Mouse (Mus musculus) forebrain, postnatal 0 days (tissue): Measurements from ENCODE around the gene Rec114. TPM values are rescaled to one million over a fixed set of nuclear protein-coding genes. Genes with fewer than 3 reads are reported as not detected.

Experiments used
- ATAC-seq: fragments of 200-750 bp; cut with Nextera tagmentation; 2 replicates; pipeline ENCODE4 v1.8.0; 2017; ENCODE audit warnings: mild to moderate bottlenecking, moderate library complexity
- DNase-seq: peaks from one replicate; pipeline ENCODE4 v3.0.0-alpha.2; 2015
- H3K27ac ChIP-seq: fragments of 300-500 bp; sonication (generic); 2 replicates; pipeline ENCODE4 v1.5.1; 2014; ENCODE audit warnings: low read depth, mild to moderate bottlenecking, antibody characterized with exemption, low read length, moderate library complexity, mixed read lengths
- H3K27me3 ChIP-seq: fragments of 300-500 bp; sonication (generic); 2 replicates; pipeline ENCODE4 v1.6.1; 2014; ENCODE audit warnings: mild to moderate bottlenecking, low read length, mixed read lengths; ENCODE audit not compliant: insufficient read depth
- H3K36me3 ChIP-seq: fragments of 300-500 bp; sonication (generic); 2 replicates; pipeline ENCODE4 v1.6.1; 2014; ENCODE audit warnings: mild to moderate bottlenecking, moderate library complexity; ENCODE audit not compliant: insufficient read depth
- H3K4me1 ChIP-seq: fragments of 300-500 bp; sonication (generic); 2 replicates; pipeline ENCODE4 v1.6.1; 2014; ENCODE audit warnings: antibody characterized with exemption; ENCODE audit not compliant: insufficient read depth
- H3K4me2 ChIP-seq: fragments of 300-500 bp; sonication (generic); 2 replicates; pipeline ENCODE4 v1.6.1; 2014; ENCODE audit warnings: low read depth, mild to moderate bottlenecking, moderate library complexity
- H3K4me3 ChIP-seq: fragments of 300-500 bp; sonication (generic); 2 replicates; pipeline ENCODE4 v1.5.1; 2014; ENCODE audit warnings: low read depth, low read length, mixed read lengths
- H3K9ac ChIP-seq: fragments of 300-500 bp; sonication (generic); 2 replicates; pipeline ENCODE4 v1.6.1; 2014; ENCODE audit warnings: mild to moderate bottlenecking
- H3K9me3 ChIP-seq: fragments of 300-500 bp; sonication (generic); 2 replicates; pipeline ENCODE4 v1.6.1; 2016; ENCODE audit warnings: low read length
- CTCF ChIP-seq: sonication (generic); IDR thresholded peaks from 2 replicates; pipeline ENCODE4 v1.5.1; 2016; ENCODE audit warnings: antibody characterized with exemption, control low read depth, low read depth
- WGBS: fragments of 180-500 bp; shearing (Covaris S2); extraction: QIAGEN DNeasy Blood & Tissue Kit; methylation state at CpG from one replicate; pipeline ENCODE4 v1.1.7; 2014; 5-methylcytosine and 5-hydroxymethylcytosine counted together
- polyA plus RNA-seq: library from polyadenylated mRNA; unstranded; fragments of >200 nt; fragmentation: Nextera tagmentation; extraction: Ambion mirVana; gene quantifications from 2 replicates; pipeline ENCODE4 v1.2.1, GENCODE M21; 2015
- total RNA-seq: library from RNA; depleted of rRNA; stranded (reverse); fragments of >200 nt; gene quantifications from 2 replicates; pipeline ENCODE4 v1.2.3, GENCODE M21; 2014

Gene Rec114
- total and polyA plus RNA-seq, 2 experiments from 2014 or later, result 0.29 to 0.94 TPM

- Histone ChIP-seq H3K4me2 (no peak overlapping the region), H3K4me1 (no peaks in the 10 kb centered on the region), H3K4me3 (no peak overlapping the region), H3K9ac (no peak overlapping the region), H3K27me3 (no peaks in the 10 kb centered on the region), H3K27ac (no peak overlapping the region), H3K9me3 (no peaks in the 10 kb centered on the region), H3K36me3 (no peaks in the 10 kb centered on the region)
- no peak for DNase-seq
- 93% methylated on average over 2 of the region's 2 CpGs for WGBS
- no peak for ATAC-seq
- no peak for TF ChIP-seq CTCF
These were observed 45.3 kb downstream of the Rec114 start for GRCm38 (mm10) chr9:58698486-58698885.

DNA sequence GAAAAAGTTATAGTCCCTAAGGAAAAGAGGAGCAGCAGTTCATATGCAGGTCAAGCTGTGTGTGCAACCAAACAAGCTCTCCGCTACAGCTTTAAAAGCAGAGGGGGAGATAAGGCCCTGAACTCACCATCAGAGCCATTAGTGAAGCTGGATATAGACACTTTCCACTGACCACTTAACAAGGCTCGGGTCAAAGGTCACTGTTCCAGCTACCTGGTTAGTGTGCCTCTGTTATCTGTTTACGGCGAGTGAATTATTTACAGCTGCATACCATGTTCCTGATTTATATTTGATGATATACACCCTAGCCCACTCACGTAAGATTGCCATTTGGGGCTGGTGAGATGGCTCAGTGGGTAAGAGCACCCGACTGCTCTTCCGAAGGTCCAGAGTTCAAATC lies 52.3 kb downstream of the Rec114 start:
- no peak for ATAC-seq

DNA sequence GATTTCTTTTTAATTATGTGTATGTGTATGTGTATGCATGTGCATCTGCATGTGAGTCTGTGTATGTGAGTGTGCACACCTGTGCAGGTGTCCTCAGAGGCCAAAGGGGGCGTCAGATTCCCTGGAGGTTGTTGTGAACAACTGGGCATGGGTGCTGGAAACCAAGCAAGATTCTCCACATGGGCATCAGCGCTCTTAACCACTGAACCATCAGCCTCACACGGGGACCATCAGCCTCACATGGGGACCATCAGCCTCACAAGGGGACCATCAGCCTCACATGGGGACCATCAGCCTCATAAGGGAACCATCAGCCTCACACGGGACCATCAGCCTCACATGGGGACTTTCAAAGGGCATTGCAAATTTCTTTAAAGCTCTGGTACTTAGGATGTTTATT lies 53.1 kb downstream of the Rec114 start:
- 92% methylated on average over 4 of the region's 4 CpGs for WGBS
- no peak overlapping the region for H3K4me2 ChIP-seq
- TF ChIP-seq CTCF, result no peak
- H3K4me1 ChIP-seq, result no peaks in the 10 kb centered on the region
- no peak for ATAC-seq
- H3K27ac ChIP-seq, result no peak overlapping the region
- no peaks in the 10 kb centered on the region for H3K9me3 ChIP-seq
- no peaks in the 10 kb centered on the region for H3K36me3 ChIP-seq
- no peaks in the 10 kb centered on the region for H3K27me3 ChIP-seq
- H3K4me3 ChIP-seq, result no peak overlapping the region
- no peak overlapping the region for H3K9ac ChIP-seq
- no peak for DNase-seq

More for the DNA sequence above, 52.3 kb downstream of the Rec114 start:
- H3K27ac ChIP-seq, result no peak overlapping the region
- no peaks in the 10 kb centered on the region for H3K4me1 ChIP-seq
- H3K36me3 ChIP-seq, result no peaks in the 10 kb centered on the region
- WGBS, result 92% methylated on average over 7 of the region's 7 CpGs
- H3K9ac ChIP-seq, result no peak overlapping the region
- no peak overlapping the region for H3K4me3 ChIP-seq
- no peak for DNase-seq
- no peak overlapping the region for H3K4me2 ChIP-seq
- no peaks in the 10 kb centered on the region for H3K9me3 ChIP-seq
- no peak for TF ChIP-seq CTCF
- H3K27me3 ChIP-seq, result no peaks in the 10 kb centered on the region

- Histone ChIP-seq H3K9me3 (no peaks in the 10 kb centered on the region), H3K9ac (no peak overlapping the region), H3K27me3 (no peaks in the 10 kb centered on the region), H3K4me2 (no peak overlapping the region), H3K4me1 (no peaks in the 10 kb centered on the region), H3K4me3 (no peak overlapping the region), H3K27ac (no peak overlapping the region), H3K36me3 (no peaks in the 10 kb centered on the region)
- ATAC-seq (no peak), DNase-seq (no peak)
- TF ChIP-seq CTCF, result no peak
- WGBS, result 92% methylated on average over 4 of the region's 4 CpGs
These were observed 55.7 kb downstream of the Rec114 start for GRCm38 (mm10) chr9:58688076-58688475.

DNA sequence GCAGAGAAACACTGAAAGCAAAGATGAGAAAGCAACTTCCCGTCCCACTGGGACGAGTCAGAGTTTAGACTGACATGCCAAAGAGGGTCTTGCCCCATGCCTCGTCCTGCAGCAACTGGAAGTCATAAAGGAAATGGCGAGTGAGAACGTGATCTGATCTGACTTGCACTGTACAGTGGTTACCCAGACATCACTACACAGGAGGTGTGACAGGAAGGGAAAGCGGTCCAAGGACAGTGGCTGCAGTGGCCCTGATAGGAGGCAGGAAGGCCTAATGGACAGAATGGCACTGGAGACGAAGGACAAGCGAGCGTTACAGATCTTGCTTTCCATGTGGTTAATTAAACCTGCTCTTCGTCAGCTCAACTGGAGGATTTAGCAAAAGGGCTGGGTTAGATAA lies 58.5 kb downstream of the Rec114 start:
- DNase-seq (no peak), ATAC-seq (no peak)
- no peak overlapping the region for H3K27ac ChIP-seq
- H3K27me3 ChIP-seq, result no peaks in the 10 kb centered on the region
- H3K9me3 ChIP-seq, result no peaks in the 10 kb centered on the region
- no peak overlapping the region for H3K9ac ChIP-seq
- no peaks in the 10 kb centered on the region for H3K36me3 ChIP-seq
- H3K4me1 ChIP-seq, result no peaks in the 10 kb centered on the region
- H3K4me3 ChIP-seq, result no peak overlapping the region
- 88% methylated on average over 10 of the region's 10 CpGs for WGBS
- H3K4me2 ChIP-seq, result no peak overlapping the region
- no peak for TF ChIP-seq CTCF

DNA sequence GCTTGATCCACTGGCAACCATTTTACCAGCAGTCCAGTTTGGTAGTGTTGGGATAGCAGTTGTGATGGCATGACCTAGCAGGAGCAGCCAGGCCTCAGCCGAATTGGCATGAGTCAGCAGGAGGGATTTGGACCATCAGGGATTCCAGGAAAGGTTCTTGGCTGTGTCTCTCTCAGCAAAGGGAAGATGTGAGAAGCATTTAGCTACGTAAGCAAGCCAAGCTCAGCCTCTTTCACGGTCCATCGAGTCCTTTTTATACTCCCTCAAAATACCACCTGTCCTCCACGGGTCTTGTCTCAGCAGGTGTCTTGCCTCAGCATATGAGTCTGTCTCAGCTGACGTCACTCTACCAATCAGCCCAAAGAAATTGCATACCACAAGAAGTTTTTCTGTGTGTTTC lies 60.4 kb downstream of the Rec114 start:
- ATAC-seq, result no peak
- Histone ChIP-seq H3K27ac (no peak overlapping the region), H3K9ac (no peak overlapping the region), H3K4me2 (no peak overlapping the region), H3K4me1 (no peaks in the 10 kb centered on the region), H3K27me3 (no peaks in the 10 kb centered on the region), H3K9me3 (no peaks in the 10 kb centered on the region), H3K36me3 (no peaks in the 10 kb centered on the region), H3K4me3 (no peak overlapping the region)
- TF ChIP-seq CTCF, result no peak
- no peak for DNase-seq
- 35% methylated on average over 6 of the region's 6 CpGs for WGBS

DNA sequence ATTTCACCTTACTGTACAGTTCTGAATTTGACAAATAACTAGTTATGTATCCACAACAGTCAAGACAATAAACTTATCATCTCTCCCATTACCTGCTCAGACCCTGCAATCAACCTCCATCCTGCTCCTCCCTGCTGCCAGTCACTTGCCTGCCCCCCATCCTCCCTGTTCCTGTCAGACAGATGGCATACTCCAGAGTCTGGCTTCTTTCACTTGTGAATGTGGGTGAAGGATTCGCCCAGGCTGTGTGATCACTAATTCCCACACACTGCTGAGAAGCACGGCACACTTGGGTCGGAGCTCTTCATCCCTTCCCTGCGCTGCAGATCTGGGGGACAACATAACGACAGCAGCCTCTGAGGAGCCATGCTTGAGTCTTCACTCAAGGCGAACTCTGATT lies 61.7 kb downstream of the Rec114 start:
- Histone ChIP-seq H3K4me1 (no peaks in the 10 kb centered on the region), H3K9ac (no peak overlapping the region), H3K27me3 (no peaks in the 10 kb centered on the region), H3K27ac (no peak overlapping the region), H3K9me3 (no peaks in the 10 kb centered on the region), H3K4me2 (no peak overlapping the region), H3K4me3 (no peak overlapping the region), H3K36me3 (no peaks in the 10 kb centered on the region)
- DNase-seq, result no peak
- ATAC-seq, result no peak
- WGBS, result 44% methylated on average over 6 of the region's 6 CpGs
- TF ChIP-seq CTCF, result no peak

- no peak overlapping the region for H3K4me2 ChIP-seq
- no peaks in the 10 kb centered on the region for H3K27me3 ChIP-seq
- no peak overlapping the region for H3K9ac ChIP-seq
- H3K27ac ChIP-seq, result no peak overlapping the region
- H3K36me3 ChIP-seq, result no peaks in the 10 kb centered on the region
- DNase-seq, result no peak
- H3K4me3 ChIP-seq, result no peak overlapping the region
- no peak for ATAC-seq
- no peaks in the 10 kb centered on the region for H3K4me1 ChIP-seq
- 71% methylated on average over 2 of the region's 2 CpGs for WGBS
- H3K9me3 ChIP-seq, result no peaks in the 10 kb centered on the region
- no peak for TF ChIP-seq CTCF
These were observed 62.4 kb downstream of the Rec114 start for GRCm38 (mm10) chr9:58681411-58681810.
